Mouse (Mus musculus) left cerebral cortex, adult 9 months (tissue): ENCODE measurements around the gene Dnaaf1.
A peak's percentile ranks its signal among the peaks of the same experiment; 100 is the strongest.

Source experiments
- DNase-seq, 2 experiments: peaks; one replicate each; pipeline ENCODE4 v3.0.0; 2022; ENCODE audit warnings: low spot score in 2 of 2

Dnaaf1 gene

GRCm38 (mm10) chr8:119571135-119571534 lies 3.9 kb upstream of the Dnaaf1 start:
- no peak for DNase-seq

GRCm38 (mm10) chr8:119572411-119572810 lies 2.6 kb upstream of the Dnaaf1 start:
- DNase-seq = no peak

GRCm38 (mm10) chr8:119575366-119575726 lies 311 bp downstream of the Dnaaf1 start:
- DNase-seq = no peak

GRCm38 (mm10) chr8:119579096-119579495 lies 4.1 kb downstream of the Dnaaf1 start:
- DNase-seq = no peak

- DNase-seq = no peak
These were observed 5.6 kb downstream of the Dnaaf1 start for GRCm38 (mm10) chr8:119580441-119581161.

- no peak for DNase-seq
These were observed 10.9 kb downstream of the Dnaaf1 start for GRCm38 (mm10) chr8:119585901-119586300.

GRCm38 (mm10) chr8:119588321-119588720 lies 13.3 kb downstream of the Dnaaf1 start:
- DNase-seq = no peak

GRCm38 (mm10) chr8:119588844-119589243 lies 13.8 kb downstream of the Dnaaf1 start:
- DNase-seq = no peak

- no peak for DNase-seq
These were observed 15.3 kb downstream of the Dnaaf1 start for GRCm38 (mm10) chr8:119590348-119590747.

GRCm38 (mm10) chr8:119591456-119591855 lies 16.4 kb downstream of the Dnaaf1 start:
- no peak for DNase-seq

GRCm38 (mm10) chr8:119603771-119604170 lies 28.7 kb downstream of the Dnaaf1 start:
- no peak for DNase-seq

- DNase-seq = no peak
These were observed 29.4 kb downstream of the Dnaaf1 start for GRCm38 (mm10) chr8:119604398-119604803.

GRCm38 (mm10) chr8:119604996-119605395 lies 30.0 kb downstream of the Dnaaf1 start, which contains the start of gene Taf1c:
Taf1c (minus strand) TSS chr8:119605222.
- peak; percentile 73 to 94 for DNase-seq

- no peak for DNase-seq
These were observed 31.2 kb downstream of the Dnaaf1 start for GRCm38 (mm10) chr8:119606224-119606623.

- DNase-seq = no peak
These were observed 37.4 kb downstream of the Dnaaf1 start, which contains the start of gene Adad2 for GRCm38 (mm10) chr8:119612471-119612870. Adad2 (plus strand) TSS chr8:119612747.

- DNase-seq = no peak
These were observed 40.1 kb downstream of the Dnaaf1 start for GRCm38 (mm10) chr8:119615096-119615495.

- DNase-seq = no peak
These were observed 41.3 kb downstream of the Dnaaf1 start for GRCm38 (mm10) chr8:119616358-119616757.

- DNase-seq = no peak
These were observed 41.8 kb downstream of the Dnaaf1 start for GRCm38 (mm10) chr8:119616811-119617210.

GRCm38 (mm10) chr8:119617586-119617985 lies 42.6 kb downstream of the Dnaaf1 start:
- no peak for DNase-seq

- DNase-seq = no peak
These were observed 43.9 kb downstream of the Dnaaf1 start for GRCm38 (mm10) chr8:119618887-119619286.

- no peak for DNase-seq
These were observed 45.2 kb downstream of the Dnaaf1 start for GRCm38 (mm10) chr8:119620116-119620840.

- DNase-seq = no peak
These were observed 45.9 kb downstream of the Dnaaf1 start for GRCm38 (mm10) chr8:119620848-119621465.

- DNase-seq = no peak
These were observed 47.5 kb downstream of the Dnaaf1 start for GRCm38 (mm10) chr8:119622555-119622954.
